Mouse (Mus musculus) limb, embryonic 13.5 days (tissue): ENCODE results near the gene Auts2. TPM values are rescaled to one million over a fixed set of nuclear protein-coding genes. Genes with fewer than 3 reads are reported as not detected.

Experiments used
- ATAC-seq: fragments of 200-750 bp; cut with Nextera tagmentation; 2 replicates; pipeline ENCODE4 v1.8.0; 2017; ENCODE audit warnings: low read depth, moderate number of reproducible peaks, moderate TSS enrichment; ENCODE audit not compliant: low FRiP score
- H3K27ac ChIP-seq: fragments of 300-500 bp; sonication (generic); 2 replicates; pipeline ENCODE4 v1.5.1; 2015; ENCODE audit warnings: inconsistent platforms, mild to moderate bottlenecking, moderate library complexity
- H3K27me3 ChIP-seq: fragments of 300-500 bp; sonication (generic); 2 replicates; pipeline ENCODE4 v1.6.1; 2015; ENCODE audit warnings: mild to moderate bottlenecking, inconsistent platforms
- H3K36me3 ChIP-seq: fragments of 300-500 bp; sonication (generic); 2 replicates; pipeline ENCODE4 v1.6.1; 2015; ENCODE audit warnings: inconsistent platforms, mild to moderate bottlenecking, moderate library complexity
- H3K4me1 ChIP-seq: fragments of 300-500 bp; sonication (generic); 2 replicates; pipeline ENCODE4 v1.6.1; 2015; ENCODE audit warnings: inconsistent platforms
- H3K4me2 ChIP-seq: fragments of 300-500 bp; sonication (generic); replicated peaks from 2 replicates; pipeline ENCODE4 v1.6.1; 2015; ENCODE audit warnings: inconsistent platforms, mild to moderate bottlenecking, moderate library complexity
- H3K4me3 ChIP-seq: fragments of 300-500 bp; sonication (generic); 2 replicates; pipeline ENCODE4 v1.5.1; 2015; ENCODE audit warnings: moderate library complexity, mild to moderate bottlenecking, inconsistent platforms
- H3K9ac ChIP-seq: fragments of 300-500 bp; sonication (generic); 2 replicates; pipeline ENCODE4 v1.6.1; 2015; ENCODE audit warnings: mild to moderate bottlenecking, inconsistent platforms
- H3K9me3 ChIP-seq: fragments of 300-500 bp; sonication (generic); 2 replicates; pipeline ENCODE4 v1.6.1; 2016; ENCODE audit warnings: inconsistent platforms
- WGBS: fragments of 180-500 bp; shearing (Covaris S2); methylation state at CpG from one replicate; pipeline ENCODE4 v1.1.7; 2015; 5-methylcytosine and 5-hydroxymethylcytosine counted together
- polyA plus RNA-seq: library from polyadenylated mRNA; unstranded; fragments of >200 nt; fragmentation: Nextera tagmentation; extraction: Ambion mirVana; gene quantifications from 2 replicates; pipeline ENCODE4 v1.2.1, GENCODE M21; 2015

The Auts2 gene
- polyA plus RNA-seq, 1 experiment from 2014 or later = 55.1 TPM

DNA sequence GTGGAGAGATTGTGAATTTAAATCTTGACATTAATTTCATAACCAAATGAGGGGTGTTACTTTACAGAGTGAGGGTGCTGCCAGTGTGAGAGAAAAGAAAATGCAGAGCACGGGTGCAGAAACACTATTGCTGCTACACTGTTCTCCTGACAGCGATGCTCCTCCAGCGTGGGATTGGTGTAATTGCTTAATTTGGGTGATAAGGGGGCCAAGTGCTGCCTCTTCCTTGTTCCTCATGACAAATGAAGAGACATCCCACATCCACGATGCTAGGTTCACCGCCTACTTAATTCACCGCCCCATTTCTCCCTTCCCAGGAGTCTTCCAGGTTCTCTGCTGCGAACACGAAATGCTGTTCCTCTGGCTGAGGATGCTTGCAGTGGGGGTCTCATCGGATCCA lies 776.0 kb downstream of the Auts2 start:
- Histone ChIP-seq H3K27ac (no peak overlapping the region), H3K9ac (no peak overlapping the region), H3K4me3 (no peak overlapping the region), H3K27me3 (no peaks in the 10 kb centered on the region), H3K4me1 (peaks cover 8% of the 10 kb centered on the region; the same call in 1 of the 2 replicates), H3K9me3 (no peaks in the 10 kb centered on the region), H3K4me2 (no peak overlapping the region), H3K36me3 (0 out of 2 replicates have a peak, but pooled peaks cover 2% of the 10 kb centered on the region)
- no peak for ATAC-seq
- WGBS = 84% methylated on average over 9 of the region's 9 CpGs

- Histone ChIP-seq H3K4me2 (no peak overlapping the region), H3K36me3 (no peaks in the 10 kb centered on the region), H3K4me1 (peaks cover 14% of the 10 kb centered on the region), H3K4me3 (no peak overlapping the region), H3K9ac (no peak overlapping the region), H3K27ac (no peak overlapping the region), H3K27me3 (no peaks in the 10 kb centered on the region), H3K9me3 (no peaks in the 10 kb centered on the region)
- peak; percentile 32; the same call in 1 of the 2 replicates for ATAC-seq
- 38% methylated on average over 13 of the region's 13 CpGs for WGBS
Measured at GRCm38 (mm10) chr5:131759432-131759831, 783.7 kb downstream of the Auts2 start.

- no peak for ATAC-seq
- WGBS = 55% methylated on average over 2 of the region's 2 CpGs
- no peak overlapping the region for H3K4me3 ChIP-seq
Measured at GRCm38 (mm10) chr5:131750330-131750729, 792.8 kb downstream of the Auts2 start.

DNA sequence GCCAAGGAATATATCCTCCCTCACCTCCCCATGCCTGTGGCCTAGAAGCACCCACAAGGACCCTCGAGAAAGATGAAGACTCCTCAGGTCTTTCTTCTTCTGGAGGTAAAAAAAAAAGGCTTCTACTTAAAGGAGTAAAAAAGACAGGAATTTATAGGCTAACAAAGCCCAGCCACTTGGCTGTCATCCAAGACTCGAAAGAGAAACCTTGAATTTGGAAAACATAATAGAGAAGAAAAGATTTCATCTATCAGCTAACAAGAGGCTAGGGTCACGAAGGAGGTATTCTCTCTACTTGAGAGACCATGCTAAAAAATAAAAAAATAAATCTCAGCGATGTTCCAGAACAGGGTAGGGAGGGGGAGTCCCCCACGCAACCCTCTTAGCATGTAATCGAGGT lies 793.9 kb downstream of the Auts2 start:
- Histone ChIP-seq H3K4me2 (no peak overlapping the region), H3K4me1 (peaks cover 23% of the 10 kb centered on the region), H3K9ac (no peak overlapping the region), H3K9me3 (no peaks in the 10 kb centered on the region), H3K27me3 (no peaks in the 10 kb centered on the region), H3K36me3 (no peaks in the 10 kb centered on the region), H3K4me3 (no peak overlapping the region), H3K27ac (peak overlapping the region; percentile 22; the same call in 1 of the 2 replicates)
- no peak for ATAC-seq
- WGBS = 36% methylated on average over 6 of the region's 6 CpGs

More at GRCm38 (mm10) chr5:131750330-131750729, 792.8 kb downstream of the Auts2 start:
- Histone ChIP-seq H3K36me3 (no peaks in the 10 kb centered on the region), H3K27ac (no peak overlapping the region), H3K9ac (no peak overlapping the region), H3K9me3 (no peaks in the 10 kb centered on the region), H3K4me1 (peaks cover 23% of the 10 kb centered on the region), H3K4me2 (no peak overlapping the region), H3K27me3 (no peaks in the 10 kb centered on the region)

DNA sequence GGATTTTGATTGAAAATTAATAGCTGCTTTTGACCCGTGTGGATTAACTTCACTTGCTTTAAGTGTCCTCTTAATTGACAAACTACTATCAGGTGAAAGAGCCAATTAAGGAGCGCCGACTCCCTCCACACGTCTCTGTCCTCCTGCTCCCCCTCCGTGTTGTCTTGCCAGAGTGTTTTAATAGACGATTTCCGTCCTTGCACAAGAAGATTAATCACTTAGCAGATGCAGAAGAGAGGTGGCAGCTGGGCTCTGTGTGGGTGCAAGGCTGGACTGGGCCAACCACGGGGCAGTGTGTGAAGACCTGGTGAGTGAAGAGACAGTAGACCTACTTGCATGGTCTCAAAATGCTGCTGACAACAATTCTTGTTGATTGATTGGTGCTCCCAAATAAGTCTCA lies 800.1 kb downstream of the Auts2 start:
- Histone ChIP-seq H3K4me3 (no peak overlapping the region), H3K4me2 (no peak overlapping the region), H3K9me3 (no peaks in the 10 kb centered on the region), H3K36me3 (no peaks in the 10 kb centered on the region), H3K9ac (no peak overlapping the region), H3K4me1 (peaks cover 11% of the 10 kb centered on the region), H3K27me3 (peaks cover 3% of the 10 kb centered on the region; the same call in 1 of the 2 replicates), H3K27ac (no peak overlapping the region)
- 29% methylated on average over 8 of the region's 8 CpGs for WGBS
- no peak for ATAC-seq

DNA sequence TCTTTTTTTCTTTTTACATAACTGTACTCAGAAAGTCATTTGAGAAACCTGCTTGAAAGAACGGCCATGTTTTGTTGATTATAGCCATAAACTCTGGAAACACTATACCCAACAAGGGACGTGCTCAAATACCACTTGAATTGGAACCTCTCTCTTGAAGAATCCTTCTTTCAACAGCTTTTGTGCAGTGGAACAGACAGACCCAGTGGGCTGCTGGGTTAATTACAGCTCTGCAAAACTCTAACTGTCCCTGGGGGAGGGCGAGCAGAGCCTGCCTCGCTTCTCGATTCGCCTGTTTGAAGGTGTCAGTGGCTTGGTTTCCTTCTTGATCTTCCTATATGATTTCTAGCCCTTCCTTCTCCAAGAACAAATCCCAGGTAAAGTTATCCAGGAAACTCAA lies 805.7 kb downstream of the Auts2 start:
- WGBS = 30% methylated on average over 6 of the region's 6 CpGs
- H3K4me3 ChIP-seq = no peak overlapping the region
- no peaks in the 10 kb centered on the region for H3K36me3 ChIP-seq
- H3K4me1 ChIP-seq = peaks cover 61% of the 10 kb centered on the region
- no peaks in the 10 kb centered on the region for H3K9me3 ChIP-seq
- no peak overlapping the region for H3K27ac ChIP-seq
- no peak overlapping the region for H3K4me2 ChIP-seq
- peaks cover 3% of the 10 kb centered on the region; the same call in 1 of the 2 replicates for H3K27me3 ChIP-seq
- no peak overlapping the region for H3K9ac ChIP-seq
- ATAC-seq = 0 out of 2 replicates have a peak, but pooled peaks have one; percentile 38

DNA sequence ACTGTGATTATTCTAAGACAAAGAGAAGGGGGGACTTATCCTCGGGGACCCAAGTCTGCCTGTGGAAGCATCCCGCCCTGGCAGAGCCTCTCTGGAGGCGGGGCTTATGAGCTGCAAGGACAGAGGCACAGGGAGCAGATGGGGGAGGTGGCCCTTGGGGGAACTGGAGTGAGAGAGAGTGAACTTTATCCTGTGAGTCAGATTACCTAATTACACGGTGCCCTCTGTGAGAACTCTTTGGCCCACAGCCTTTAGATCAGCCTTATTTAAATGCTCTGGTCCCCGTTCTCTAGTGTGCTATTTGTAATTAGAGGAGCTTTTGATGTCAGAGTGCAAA lies 809.9 kb downstream of the Auts2 start:
- H3K27ac ChIP-seq = no peak overlapping the region
- ATAC-seq = peak; percentile 49; the same call in 1 of the 2 replicates
- 15% methylated on average over 5 of the region's 5 CpGs for WGBS
- H3K4me1 ChIP-seq = peaks cover 52% of the 10 kb centered on the region
- H3K36me3 ChIP-seq = no peaks in the 10 kb centered on the region
- no peak overlapping the region for H3K9ac ChIP-seq
- no peaks in the 10 kb centered on the region for H3K9me3 ChIP-seq
- H3K4me3 ChIP-seq = no peak overlapping the region
- H3K4me2 ChIP-seq = no peak overlapping the region
- peaks cover 8% of the 10 kb centered on the region; the same call in 1 of the 2 replicates for H3K27me3 ChIP-seq

GRCm38 (mm10) chr5:131732631-131733323 lies 810.4 kb downstream of the Auts2 start:
- no peaks in the 10 kb centered on the region for H3K9me3 ChIP-seq
- peaks cover 8% of the 10 kb centered on the region; the same call in 1 of the 2 replicates for H3K27me3 ChIP-seq
- no peaks in the 10 kb centered on the region for H3K36me3 ChIP-seq
- no peak for ATAC-seq
- H3K4me3 ChIP-seq = no peak overlapping the region
- no peak overlapping the region for H3K27ac ChIP-seq
- WGBS = 48% methylated on average over 7 of the region's 7 CpGs
- peaks cover 47% of the 10 kb centered on the region for H3K4me1 ChIP-seq
- H3K9ac ChIP-seq = no peak overlapping the region
- no peak overlapping the region for H3K4me2 ChIP-seq

DNA sequence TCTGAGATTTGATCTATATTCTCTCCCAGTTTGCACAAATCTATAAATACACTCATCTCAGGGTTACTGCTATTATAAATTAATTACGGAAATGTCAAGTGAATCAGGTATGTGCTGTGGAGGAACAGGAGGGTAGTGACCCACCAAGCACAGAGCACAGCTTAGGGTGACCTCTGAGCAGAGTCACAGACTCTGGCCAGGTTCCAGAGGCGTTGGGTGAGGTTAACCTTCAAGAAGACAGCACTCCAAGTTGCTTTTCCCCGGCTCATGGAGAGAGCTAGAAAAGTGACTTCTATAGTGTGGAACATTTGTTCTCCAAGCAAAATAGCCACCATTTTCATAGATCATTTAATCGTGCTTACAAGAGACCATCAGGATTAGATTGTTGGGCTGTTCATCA lies 813.7 kb downstream of the Auts2 start:
- Histone ChIP-seq H3K4me3 (no peak overlapping the region), H3K4me2 (no peak overlapping the region), H3K9me3 (no peaks in the 10 kb centered on the region), H3K36me3 (no peaks in the 10 kb centered on the region), H3K9ac (no peak overlapping the region), H3K27me3 (peaks cover 20% of the 10 kb centered on the region), H3K27ac (no peak overlapping the region), H3K4me1 (peaks cover 21% of the 10 kb centered on the region)
- no peak for ATAC-seq
- 83% methylated on average over 4 of the region's 4 CpGs for WGBS

DNA sequence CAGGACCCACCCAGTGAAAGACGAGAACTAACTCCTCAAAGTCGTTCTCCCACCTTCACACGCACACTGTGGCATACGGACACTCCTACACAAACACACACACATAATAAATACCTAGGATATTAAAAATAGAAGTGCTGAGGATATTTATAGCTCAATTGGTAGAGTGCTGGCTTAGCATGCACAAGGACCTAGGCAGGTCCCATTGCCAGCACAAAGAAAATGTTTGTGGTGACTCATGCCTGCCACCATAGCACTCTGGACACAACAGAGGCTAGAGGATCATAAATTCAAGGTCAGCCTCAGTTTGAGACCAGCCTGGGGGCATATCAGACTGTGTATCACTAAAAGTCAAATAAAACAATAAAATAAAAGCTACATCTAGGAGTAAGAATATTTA lies 815.2 kb downstream of the Auts2 start:
- H3K4me3 ChIP-seq = no peak overlapping the region
- H3K4me2 ChIP-seq = no peak overlapping the region
- no peak overlapping the region for H3K27ac ChIP-seq
- H3K9me3 ChIP-seq = no peaks in the 10 kb centered on the region
- H3K27me3 ChIP-seq = peaks cover 25% of the 10 kb centered on the region
- WGBS = 76% methylated on average over 4 of the region's 4 CpGs
- H3K4me1 ChIP-seq = peaks cover 12% of the 10 kb centered on the region
- no peak for ATAC-seq
- no peak overlapping the region for H3K9ac ChIP-seq
- no peaks in the 10 kb centered on the region for H3K36me3 ChIP-seq

- H3K4me1 ChIP-seq = peaks cover 19% of the 10 kb centered on the region
- no peak overlapping the region for H3K4me3 ChIP-seq
- H3K27ac ChIP-seq = no peak overlapping the region
- no peaks in the 10 kb centered on the region for H3K9me3 ChIP-seq
- peaks cover 38% of the 10 kb centered on the region for H3K27me3 ChIP-seq
- no peak overlapping the region for H3K4me2 ChIP-seq
- no peaks in the 10 kb centered on the region for H3K36me3 ChIP-seq
- WGBS = 97% methylated on average over 1 of the region's 1 CpGs
- H3K9ac ChIP-seq = no peak overlapping the region
- no peak for ATAC-seq
Measured at GRCm38 (mm10) chr5:131724508-131724907, 818.6 kb downstream of the Auts2 start.

DNA sequence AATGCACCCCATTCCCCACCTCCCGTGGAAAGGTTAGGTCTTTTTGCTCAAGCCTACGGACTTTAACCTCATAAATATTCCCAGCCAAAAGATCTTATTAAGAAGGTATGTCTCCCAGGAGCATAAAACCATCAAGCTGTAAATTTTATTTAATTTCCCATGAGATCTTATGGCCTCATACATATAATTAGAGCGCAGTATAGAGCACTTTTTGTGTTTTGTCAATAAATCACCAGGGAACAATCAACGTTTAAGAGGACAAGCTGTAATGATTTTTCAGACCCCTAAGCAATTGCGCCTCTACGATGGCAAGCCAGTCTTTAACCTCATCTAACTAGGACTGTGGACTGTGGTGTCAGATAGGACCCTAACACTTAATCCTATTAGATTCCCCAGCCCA lies 820.4 kb downstream of the Auts2 start:
- H3K36me3 ChIP-seq = no peaks in the 10 kb centered on the region
- 11% methylated on average over 6 of the region's 6 CpGs for WGBS
- H3K4me2 ChIP-seq = no peak overlapping the region
- no peak overlapping the region for H3K27ac ChIP-seq
- H3K4me1 ChIP-seq = peaks cover 35% of the 10 kb centered on the region
- peaks cover 48% of the 10 kb centered on the region for H3K27me3 ChIP-seq
- H3K9ac ChIP-seq = no peak overlapping the region
- H3K4me3 ChIP-seq = no peak overlapping the region
- no peaks in the 10 kb centered on the region for H3K9me3 ChIP-seq
- no peak for ATAC-seq

GRCm38 (mm10) chr5:131722361-131722760 lies 820.8 kb downstream of the Auts2 start:
- no peak for ATAC-seq
- Histone ChIP-seq H3K4me1 (peaks cover 39% of the 10 kb centered on the region), H3K27ac (no peak overlapping the region), H3K27me3 (peaks cover 48% of the 10 kb centered on the region), H3K4me2 (no peak overlapping the region), H3K9ac (no peak overlapping the region), H3K9me3 (no peaks in the 10 kb centered on the region), H3K36me3 (no peaks in the 10 kb centered on the region), H3K4me3 (no peak overlapping the region)
- 21% methylated on average over 4 of the region's 4 CpGs for WGBS
